Mouse (Mus musculus) ZHBTc4 (cell line): ENCODE data around the gene Rad51b.
A peak's percentile ranks its signal among the peaks of the same experiment; 100 is the strongest.

ENCODE experiments used
- DNase-seq: peaks from one replicate; pipeline ENCODE4 v3.0.0-alpha.2; 2011; ENCODE audit warnings: low read depth, low spot score

Gene Rad51b

DNA sequence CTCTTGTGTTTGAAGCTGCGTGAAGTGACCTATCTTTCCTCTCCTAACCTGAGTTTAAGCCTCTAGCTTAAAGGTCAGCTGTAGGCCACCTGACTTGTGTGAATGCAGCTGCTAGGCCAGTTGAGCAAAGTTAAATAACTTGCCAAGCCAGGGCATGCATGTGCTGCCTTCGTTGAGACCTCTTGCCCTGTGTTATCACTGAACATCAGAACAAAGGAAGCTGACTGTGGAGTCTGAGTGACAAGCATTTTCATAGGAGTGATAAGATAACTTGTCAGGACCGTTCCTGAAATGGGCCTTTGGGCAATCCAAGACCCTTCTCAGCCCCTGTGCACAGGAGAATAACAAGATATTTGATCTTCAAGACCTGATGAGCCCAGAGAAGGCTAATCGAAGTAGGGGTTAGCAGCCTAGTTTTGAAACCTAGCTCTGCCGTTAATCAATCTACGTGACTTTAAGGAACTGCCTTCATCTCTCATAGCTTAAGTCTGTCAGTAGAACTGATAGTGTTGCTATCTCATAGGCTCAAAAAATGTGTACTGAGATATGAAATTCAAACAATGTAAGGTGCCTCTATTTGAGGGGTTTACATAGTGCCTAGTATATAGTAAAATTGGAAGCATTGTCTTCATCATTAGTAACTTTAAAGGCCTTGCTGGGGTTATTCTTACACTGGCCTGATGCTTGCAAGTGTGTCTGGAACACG, 465.6 kb downstream of the Rad51b start:
- no peak for DNase-seq

DNA sequence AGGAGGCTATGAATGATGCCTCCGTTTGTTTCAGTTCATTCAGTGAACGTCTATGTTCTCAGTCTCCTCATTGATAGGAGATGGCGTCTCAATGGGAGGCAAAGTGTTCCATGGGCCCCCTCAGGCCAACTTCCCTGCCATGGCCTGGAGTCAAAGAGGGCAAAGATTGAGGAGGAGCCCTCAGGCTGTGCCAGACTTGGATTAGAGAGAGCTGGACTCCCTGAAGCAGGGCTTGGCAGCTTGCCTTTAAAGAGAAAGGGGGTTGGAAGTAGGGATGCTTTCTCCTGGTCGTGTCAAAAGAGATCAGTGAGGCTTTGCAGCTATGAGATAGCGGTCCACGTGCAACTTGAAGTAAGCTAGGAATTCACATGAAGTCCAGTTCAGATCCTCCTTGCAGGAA, 469.0 kb downstream of the Rad51b start:
- no peak for DNase-seq

DNA sequence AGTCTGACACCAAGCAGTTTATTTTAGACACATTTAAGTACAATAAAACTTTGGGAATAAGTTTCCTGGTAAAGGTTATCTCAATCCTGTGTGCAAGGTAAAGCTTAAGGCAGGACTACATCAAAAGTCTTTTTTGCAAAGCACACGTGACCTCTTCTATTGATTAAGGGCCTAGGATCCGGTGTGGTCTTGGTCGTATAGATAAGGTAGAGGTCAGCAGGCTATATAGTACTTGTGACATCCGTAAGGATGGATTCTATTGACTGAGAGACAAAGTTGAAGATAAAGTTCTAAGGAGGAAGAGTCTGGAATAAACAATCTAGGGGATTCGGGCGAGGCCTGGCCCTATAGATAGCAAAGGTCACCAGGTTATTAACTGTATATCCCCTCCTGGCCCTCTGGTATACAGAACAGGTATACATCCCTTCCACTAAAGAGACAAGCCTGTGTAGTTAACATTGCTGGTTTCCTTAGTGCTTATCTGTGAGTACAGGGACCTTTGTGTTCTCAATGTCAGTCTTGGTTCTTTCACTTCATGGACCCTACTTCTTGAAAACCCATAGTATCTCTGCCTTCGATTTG, 471.8 kb downstream of the Rad51b start:
- DNase-seq = no peak

DNA sequence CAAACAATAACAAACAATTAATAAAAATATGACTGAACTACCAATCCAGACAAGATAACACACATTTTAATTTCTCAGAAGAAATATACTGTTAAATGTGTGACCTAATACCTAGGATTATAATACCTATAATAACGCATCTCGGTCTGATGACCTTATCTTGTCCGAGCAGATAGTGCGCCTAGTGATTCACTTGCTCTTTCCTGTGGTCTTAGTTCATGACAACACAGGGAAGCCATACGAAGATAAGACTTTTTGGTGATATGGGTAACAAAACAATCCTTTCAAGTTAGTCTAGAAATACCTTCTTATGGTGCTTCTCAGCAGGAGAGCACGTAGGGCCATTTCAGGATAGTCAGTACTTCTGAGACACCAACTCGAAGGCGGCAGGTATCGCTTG, 472.7 kb downstream of the Rad51b start:
- DNase-seq = no peak

DNA sequence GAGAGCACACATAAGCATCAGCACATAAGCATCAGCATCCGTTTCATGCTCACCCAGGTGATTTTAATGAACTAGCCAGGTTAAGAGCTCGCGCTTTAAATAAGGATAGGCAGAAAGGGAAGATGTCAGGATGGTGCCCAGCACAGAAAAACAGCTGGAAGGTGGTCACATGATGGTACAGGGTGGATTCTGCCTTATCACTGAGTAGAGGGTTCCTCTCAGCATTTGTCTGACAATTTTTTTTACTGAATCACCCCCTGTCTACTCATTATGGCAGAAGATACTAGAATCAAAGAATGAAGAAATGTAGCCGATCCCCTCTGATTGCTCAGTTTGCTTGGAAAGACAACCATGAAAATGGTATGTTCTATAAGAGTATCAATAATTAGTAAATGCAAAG, 474.1 kb downstream of the Rad51b start:
- DNase-seq = no peak

DNA sequence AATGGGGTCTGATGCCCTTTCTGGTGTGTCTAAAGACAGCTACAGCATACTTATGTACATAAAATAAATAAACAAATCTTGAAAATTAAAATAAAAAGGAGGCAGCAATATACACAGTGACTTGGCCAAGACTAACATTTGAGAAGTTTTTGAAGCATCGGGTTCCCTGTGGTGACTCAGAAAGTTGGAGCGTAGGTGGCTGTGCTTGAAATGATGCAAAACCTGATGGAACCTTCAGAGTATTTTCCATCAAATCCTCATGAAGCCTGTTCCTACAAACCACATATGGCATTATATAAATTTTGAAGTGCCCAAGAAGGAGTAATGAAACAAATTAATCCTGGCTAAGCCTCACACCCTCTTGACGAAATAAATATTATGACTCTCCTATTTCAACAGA, 474.7 kb downstream of the Rad51b start:
- no peak for DNase-seq

DNA sequence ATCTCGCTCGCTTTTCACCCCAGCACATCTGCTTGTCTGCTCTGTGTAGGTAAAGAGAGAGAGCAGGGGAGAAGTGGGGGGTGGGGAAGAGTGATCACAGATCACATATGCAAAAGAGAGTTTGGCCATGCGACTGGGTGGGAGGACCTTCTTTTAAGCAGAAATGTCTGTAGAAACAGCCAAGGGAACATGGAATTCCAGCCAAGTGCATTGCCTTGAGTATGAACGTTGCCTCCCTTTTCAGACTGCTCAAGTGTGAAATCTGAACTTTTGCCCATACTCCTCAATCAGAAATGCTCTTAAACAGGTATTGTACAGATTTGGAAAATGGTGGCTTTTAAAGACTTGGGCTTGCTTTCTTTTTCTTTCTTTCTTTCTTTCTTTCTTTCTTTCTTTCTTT, 476.2 kb downstream of the Rad51b start:
- DNase-seq = no peak

DNA sequence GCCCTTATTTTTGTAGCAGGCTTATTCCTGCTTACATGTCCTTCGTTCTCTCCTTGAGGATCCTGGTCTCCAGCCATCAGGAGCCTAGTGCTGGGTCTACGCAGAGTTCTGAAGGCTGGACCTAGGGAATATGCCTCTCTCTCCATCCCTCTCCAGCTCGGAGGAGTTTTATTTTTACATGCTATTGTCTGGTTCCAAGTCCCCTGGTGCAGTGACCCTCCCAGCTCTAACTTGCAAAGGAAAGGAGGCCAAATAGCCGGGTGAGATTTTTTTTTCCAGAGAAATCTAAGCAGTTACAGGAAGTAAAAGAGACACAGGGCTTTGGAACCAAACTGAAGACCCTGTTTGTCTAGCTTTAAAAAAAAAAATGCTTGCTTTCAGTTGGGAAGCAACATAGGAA, 477.5 kb downstream of the Rad51b start:
- DNase-seq = no peak

DNA sequence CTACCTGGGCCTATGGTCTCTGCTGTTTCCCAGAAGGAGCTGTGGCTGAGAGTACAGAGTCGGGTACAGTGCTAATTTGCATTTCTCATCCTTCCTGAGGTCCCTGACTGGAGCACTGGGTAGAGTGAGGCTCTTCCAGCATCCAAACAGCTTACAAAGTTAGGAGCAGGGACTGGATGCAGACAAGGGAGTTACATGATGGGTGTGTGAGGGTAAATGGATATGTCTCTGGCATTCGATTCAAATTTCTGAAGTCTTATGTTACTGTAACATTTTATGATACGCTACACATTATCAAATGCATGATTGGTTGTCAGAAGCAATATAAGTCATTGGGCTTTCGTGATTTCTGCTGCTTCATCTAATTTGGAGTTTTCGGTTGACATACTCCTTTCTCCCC, 479.7 kb downstream of the Rad51b start:
- no peak for DNase-seq

DNA sequence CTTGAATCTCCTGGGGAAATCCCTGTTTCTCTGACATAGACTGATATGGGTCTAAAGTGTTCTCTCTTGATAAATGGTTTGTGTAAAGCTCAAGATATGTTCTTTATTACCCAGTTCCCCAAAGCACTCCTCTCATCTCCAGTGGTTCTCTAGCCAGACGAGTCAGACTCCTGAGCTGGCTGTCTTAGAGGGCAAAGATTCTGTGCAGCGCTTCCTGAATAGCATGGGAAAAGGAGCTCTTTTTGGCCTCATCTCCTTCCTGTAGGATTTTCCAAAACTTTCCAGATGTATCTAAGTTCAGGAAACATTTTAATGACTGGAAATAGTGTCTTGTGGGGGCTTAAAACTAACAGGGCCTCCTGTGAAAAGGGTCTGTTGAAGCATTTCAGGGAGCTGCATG, 483.7 kb downstream of the Rad51b start:
- no peak for DNase-seq

DNA sequence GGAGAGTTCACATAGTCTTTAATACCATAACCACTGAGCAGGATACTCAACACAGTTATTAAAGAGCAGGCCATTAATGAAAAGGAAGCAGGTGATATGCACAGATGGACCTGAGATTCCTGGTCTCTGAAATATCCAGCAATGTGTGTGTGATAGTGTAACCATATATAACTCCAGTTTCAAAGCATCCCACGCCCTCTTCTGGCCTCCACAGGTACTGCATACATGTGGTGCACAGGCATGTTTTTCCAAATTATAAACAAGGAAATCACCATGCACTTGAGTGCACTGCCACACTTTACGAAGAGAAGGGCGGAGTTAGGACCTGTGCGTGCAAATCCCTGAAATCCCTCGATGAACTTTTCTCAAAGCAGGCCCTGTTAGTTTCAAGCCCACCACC, 484.7 kb downstream of the Rad51b start:
- DNase-seq = peak; percentile 50

DNA sequence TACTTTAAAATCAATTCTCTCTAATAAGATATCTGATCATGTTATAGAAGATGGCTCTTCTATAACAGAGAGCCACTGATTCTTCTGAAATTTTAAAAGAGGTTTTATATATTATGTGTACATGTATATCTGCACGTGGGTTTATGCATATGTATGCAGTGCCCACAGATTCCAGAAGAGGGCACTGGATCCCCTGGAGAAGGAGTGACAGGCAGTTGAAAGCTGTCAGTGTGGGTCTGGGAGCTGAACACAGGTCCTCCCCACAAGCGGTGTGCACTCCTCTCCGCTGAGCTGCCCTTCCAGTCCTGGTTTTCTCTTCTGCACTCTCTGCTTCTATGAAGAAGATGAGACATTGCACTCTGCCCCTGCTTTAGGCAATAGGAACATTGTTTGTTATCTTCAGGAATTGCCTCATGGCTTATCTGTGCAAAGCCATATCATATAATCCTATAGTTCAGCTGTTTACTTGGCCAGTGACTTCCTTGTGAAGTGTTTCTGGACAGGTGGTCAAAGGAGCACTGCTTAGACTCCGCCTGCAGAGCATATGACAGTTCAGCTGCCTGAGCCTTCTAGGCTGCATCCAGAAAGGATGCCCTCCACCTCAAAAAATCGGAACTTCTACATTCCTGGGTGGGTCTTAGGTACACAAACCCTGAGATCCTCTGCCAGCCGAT, 485.5 kb downstream of the Rad51b start:
- DNase-seq = peak; percentile 32

DNA sequence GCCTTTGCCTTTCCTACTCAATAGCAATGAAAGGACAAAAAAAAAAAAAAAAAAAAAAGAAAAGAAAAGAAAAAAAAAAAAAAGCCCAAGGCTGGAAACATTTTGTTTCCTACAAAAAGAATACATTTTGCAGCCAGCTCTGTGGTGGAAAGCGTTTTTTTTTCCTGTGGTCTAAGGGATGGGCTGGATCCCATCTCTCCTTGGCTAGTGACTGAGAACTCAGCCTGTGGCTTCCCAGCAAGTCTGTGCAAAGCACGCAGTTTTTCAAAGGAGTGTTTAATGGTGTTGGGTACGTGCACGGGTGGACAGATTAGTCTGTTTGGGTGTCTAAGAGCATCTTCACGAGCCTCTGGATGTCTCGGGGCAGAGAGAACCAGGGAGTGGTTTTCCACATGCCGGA, 487.1 kb downstream of the Rad51b start:
- DNase-seq = no peak

DNA sequence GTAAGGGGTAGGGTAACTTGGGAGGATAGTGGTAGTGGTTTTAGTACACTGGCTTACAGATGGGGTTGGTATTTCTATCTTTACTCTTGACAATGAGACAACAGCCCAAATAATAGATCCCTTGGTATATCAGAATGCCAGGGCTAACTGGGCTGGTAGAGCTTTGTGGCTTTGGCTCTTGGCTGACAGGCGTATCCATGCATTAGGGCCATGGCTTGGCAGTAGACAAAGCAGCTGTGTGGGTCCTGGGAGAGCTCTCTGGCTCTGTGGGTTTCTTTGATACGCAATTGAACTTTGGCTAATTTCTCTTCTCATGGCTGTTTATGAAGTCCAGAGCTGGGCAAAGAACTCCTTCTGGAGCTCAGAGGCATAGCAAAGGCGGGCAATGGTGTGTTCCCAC, 488.6 kb downstream of the Rad51b start:
- DNase-seq = no peak

DNA sequence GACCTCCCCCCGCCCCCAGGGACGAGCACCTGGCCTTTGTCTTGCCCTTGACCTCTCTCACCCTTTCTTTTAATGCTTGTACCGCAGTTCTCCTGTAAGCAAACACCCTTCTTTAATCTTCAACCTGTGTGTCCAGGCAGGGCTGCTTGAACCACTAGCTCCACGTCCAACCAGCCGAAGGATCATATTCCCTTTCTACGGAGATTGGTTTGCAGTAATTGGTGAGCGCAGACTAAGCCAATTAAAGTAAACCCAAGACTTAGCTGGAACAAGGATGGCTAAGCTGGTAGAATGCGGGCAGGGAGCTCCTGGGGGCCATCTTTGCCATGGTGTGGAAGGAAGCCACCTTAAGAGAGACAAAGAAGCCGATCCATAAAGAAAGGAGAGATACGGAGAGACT, 490.5 kb downstream of the Rad51b start:
- DNase-seq = no peak

DNA sequence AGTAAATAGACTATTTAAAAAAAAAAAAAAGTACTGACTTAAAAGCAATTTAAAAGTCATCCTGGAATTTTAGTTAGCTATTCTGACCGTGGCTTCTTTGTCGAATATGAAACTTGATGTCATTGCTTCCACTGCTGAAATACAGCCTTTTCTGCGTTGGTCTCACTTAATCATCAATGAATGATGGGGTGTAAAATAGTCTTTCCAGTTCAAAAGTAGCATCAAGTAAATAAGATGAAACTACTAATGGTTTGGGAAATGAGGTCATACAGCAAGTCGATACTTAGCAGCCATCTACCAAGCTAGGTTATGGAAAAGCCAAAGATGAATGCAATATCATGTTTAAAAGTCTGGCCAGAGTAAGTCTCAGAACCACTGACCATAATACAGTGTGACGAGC, 491.3 kb downstream of the Rad51b start:
- no peak for DNase-seq

DNA sequence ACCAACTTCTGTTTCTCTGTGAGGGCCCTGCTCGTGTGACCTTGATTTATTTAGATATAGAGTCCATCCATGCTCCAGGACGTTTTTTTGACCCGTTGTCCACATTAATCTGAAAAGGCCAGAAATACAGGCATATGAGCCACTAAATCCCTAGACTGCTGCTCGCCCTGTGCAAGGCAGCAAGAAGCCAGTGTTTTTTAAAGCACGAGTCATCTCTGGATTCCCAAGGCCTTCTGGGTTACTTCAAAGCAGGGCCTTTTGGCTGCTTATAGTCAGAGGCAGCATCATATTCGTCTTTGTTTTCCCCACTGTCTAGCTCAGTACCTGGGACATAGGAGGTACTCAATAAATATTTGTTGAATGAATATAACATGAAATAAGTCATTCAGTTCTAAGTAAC, 492.4 kb downstream of the Rad51b start:
- no peak for DNase-seq

DNA sequence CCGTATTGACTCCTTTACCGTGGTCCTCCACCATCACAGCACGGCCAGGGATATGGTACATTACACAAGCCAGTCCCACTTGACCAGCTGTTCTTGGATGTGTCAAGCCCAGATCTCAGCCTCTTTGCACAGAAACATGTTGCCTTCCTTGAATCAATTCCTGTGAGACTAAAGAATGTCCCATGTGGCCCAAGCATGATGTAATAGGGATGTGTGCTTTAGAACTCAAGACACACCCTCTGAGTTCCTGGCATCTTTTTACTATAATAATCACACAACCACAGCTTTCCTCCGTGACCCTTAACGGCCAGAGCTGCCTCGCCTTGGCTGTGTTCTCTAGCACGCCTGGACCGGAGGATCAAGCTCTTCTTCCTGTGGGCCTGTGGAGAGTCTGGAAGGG, 496.3 kb downstream of the Rad51b start:
- no peak for DNase-seq

DNA sequence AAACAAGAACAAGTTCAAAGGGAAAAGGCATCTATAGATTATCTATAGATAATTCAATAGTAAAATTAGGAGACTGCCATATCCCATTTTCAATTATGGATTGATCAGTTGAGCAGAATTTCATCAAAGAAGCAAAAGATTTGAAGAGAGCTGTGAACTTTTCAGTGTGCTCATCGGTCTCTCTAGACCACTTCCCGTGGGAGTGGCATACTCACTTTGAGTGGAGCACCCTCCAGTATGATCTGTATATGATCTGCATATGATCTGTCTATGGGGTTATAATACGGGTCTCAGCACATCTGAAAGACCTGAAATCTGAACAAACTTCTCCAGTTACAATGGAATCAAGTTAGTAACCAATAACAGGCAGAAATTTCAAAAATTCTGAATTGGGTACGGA, 497.7 kb downstream of the Rad51b start:
- no peak for DNase-seq

DNA sequence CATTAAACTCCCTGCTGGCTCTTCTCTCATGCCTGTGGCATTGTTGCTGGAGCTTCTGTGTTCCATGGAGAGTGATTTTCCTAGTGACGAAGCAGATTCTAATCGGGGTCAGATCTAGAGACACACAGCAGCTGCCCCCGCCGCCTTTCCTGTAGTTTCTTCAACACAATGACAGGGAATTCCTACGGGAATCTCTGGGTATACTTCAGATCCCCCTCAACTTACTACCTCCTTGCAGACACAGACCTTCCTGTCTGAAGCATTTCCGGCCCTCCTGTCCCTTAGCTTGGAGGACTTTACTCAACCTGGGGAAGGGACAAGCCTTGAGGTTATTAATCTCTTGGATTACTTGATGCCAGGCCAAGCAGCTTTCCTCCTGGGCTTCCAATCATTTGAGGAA, 499.2 kb downstream of the Rad51b start:
- no peak for DNase-seq

DNA sequence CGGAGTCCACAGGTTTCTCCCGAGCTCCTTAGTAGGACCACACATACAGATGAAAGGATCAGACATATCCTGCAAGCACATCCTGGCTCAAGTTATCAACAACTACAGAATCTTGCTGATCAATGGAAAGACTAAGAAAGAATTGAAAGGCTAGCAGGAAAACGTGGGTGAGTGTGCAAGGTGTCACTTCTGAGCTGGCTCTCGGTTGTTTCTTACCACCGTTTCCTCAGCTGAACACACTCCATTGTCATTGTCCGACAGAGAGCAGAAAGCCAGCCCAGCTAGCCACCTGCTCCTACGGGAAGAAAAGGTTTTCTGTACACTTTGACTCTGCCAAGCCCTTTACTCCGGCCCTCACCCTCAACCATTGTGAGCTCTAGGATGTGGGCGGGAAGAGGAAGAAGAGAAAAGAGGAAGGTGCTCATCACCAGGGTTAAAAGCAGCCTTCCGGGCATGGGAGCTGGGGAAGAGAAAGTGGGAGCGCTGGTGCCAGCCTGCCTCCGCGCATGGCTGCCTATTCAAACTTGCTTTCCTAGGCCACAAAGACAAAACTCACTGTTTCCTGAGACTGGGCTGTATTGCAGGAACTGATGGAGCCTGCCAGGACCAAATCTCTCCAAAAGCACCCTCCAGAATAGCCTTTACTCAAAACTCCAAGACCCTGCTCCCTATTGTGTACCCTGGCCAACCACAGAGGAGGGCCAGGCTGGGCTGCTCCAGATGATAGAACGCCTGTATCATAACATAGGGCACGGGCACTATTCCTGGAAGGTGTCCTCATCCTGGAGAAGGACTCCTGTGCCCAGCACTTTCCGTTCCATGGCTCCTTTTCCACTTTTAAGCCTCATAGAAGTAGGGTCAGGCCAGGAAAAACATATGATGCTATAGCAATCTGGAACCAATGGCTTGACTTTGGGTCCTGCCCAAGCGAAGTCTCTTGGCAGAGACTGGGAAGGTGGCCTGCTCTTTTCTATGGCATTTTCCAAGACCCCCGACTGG, 500.0 kb downstream of the Rad51b start:
- DNase-seq = no peak

DNA sequence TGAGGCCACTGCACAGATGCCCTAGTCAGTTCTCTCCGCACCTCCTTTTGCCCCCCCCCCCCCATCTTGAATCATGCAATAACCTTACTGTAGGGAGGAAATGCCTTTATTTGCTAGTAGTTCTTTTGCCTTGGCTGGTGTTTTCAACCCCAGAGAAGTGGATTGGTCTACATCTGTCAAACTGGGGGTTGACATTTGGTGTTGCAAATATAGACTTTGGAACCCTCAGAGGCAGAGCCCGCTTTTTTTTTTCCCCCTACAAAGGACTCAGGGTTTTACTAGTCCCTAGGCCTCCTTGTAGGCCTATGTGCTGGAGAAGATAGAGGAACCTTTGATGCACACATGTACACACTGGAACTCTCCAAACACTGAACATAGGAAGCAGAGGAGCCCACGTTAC, 501.4 kb downstream of the Rad51b start:
- DNase-seq = no peak
